9 mouse cellular contexts compared by ENCODE assay signal in the genomic region with DNA sequence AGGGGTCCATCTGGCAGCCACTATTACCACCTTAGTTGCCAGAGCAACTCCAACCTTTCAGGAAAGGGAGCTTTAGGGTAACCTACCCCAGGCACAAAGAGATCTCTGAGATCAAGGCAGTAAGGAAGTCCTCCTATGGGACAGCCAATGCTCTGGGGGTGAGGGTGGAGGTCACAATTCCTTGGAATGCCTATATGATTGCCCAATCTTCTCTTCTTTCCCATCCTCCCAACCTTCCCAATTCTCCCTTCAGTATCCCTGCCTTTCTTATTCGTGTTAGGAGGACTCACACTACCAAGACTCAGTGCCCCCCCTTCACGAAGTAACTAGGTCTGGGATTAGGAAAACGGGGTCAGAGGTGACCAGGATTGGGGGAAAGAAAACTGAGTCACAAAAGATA. TPM values are rescaled to one million over a fixed set of nuclear protein-coding genes. Genes with fewer than 3 reads are reported as not detected.
DNase-seq lines count a peak whose midpoint lies in the region; ATAC-seq and TF ChIP-seq lines count a peak whose summit lies in the region.
"Had no signal": no experiment of that assay in that cellular context is flagged by ENCODE, and none has a peak within 500 bp of the region (broad histone marks: within the 10 kb centered on the region; RNA-seq: fewer than 3 reads in every experiment).

No protein-coding gene starts in this region.

- H3K4me2 ChIP-seq in embryonic facial prominence, embryonic 12.5 days (replicated peaks): peak overlapping the region; percentile 78
- H3K4me2 ChIP-seq in intestine, embryonic 15.5 days (replicated peaks): peak overlapping the region; percentile 75
- H3K4me2 ChIP-seq in neural tube, embryonic 13.5 days: peak overlapping the region; percentile 90

- no peaks in the 10 kb centered on the region for H3K9me3 ChIP-seq in embryonic facial prominence, embryonic 12.5 days
- no peaks in the 10 kb centered on the region for H3K9me3 ChIP-seq in intestine, embryonic 15.5 days
- H3K9me3 ChIP-seq in neural tube, embryonic 13.5 days: no peaks in the 10 kb centered on the region

- 10% methylated on average over 3 of the region's 3 CpGs for WGBS in liver, adult 2 months
- WGBS in embryonic facial prominence, embryonic 12.5 days: 0% methylated on average over 3 of the region's 3 CpGs
- WGBS in intestine, embryonic 15.5 days: 6% methylated on average over 3 of the region's 3 CpGs
- 4% methylated on average over 3 of the region's 3 CpGs for WGBS in neural tube, embryonic 13.5 days

- peaks cover 38% of the 10 kb centered on the region for H3K4me1 ChIP-seq in liver, adult 2 months (ENCODE audit: control insufficient read depth, insufficient read depth, low read length)
- H3K4me1 ChIP-seq in embryonic facial prominence, embryonic 12.5 days: peaks cover 41% of the 10 kb centered on the region
- peaks cover 36% of the 10 kb centered on the region for H3K4me1 ChIP-seq in intestine, embryonic 15.5 days (replicated peaks)
- peaks cover 62% of the 10 kb centered on the region for H3K4me1 ChIP-seq in neural tube, embryonic 13.5 days (replicated peaks)

- H3K27ac ChIP-seq in liver, adult 2 months (replicated peaks; ENCODE audit: insufficient read depth, low read depth, low read length): peak overlapping the region; percentile 65
- peak overlapping the region; percentile 99 for H3K27ac ChIP-seq in embryonic facial prominence, embryonic 12.5 days
- H3K27ac ChIP-seq in intestine, embryonic 15.5 days: peak overlapping the region; percentile 96
- peak overlapping the region; percentile 99 for H3K27ac ChIP-seq in neural tube, embryonic 13.5 days (replicated peaks)

- no peak for TF ChIP-seq CTCF in liver, adult 2 months (IDR thresholded peaks at IDR 0.05; ENCODE audit: low read depth, low read length)

- H3K79me2 ChIP-seq in liver, adult 2 months (ENCODE audit: control insufficient read depth, insufficient read depth, low read length): peaks cover 38% of the 10 kb centered on the region

- H3K36me3 ChIP-seq in liver, adult 2 months (ENCODE audit: control insufficient read depth, insufficient read depth, low read length): peaks cover 2% of the 10 kb centered on the region; the same call in 1 of the 2 replicates
- no peaks in the 10 kb centered on the region for H3K36me3 ChIP-seq in embryonic facial prominence, embryonic 12.5 days
- H3K36me3 ChIP-seq in intestine, embryonic 15.5 days: no peaks in the 10 kb centered on the region
- H3K36me3 ChIP-seq in neural tube, embryonic 13.5 days: no peaks in the 10 kb centered on the region

- ATAC-seq in embryonic facial prominence, embryonic 12.5 days (ENCODE audit: insufficient number of reproducible peaks, insufficient read depth, low FRiP score, low TSS enrichment): no peak
- no peak for ATAC-seq in intestine, embryonic 15.5 days
- ATAC-seq in neural tube, embryonic 13.5 days (ENCODE audit: low read depth): no peak

- peak overlapping the region; percentile 71 for H3K4me3 ChIP-seq in liver, adult 2 months (ENCODE audit: insufficient read depth, low read depth, low read length)
- H3K4me3 ChIP-seq in embryonic facial prominence, embryonic 12.5 days: peak overlapping the region; percentile 74
- H3K4me3 ChIP-seq in intestine, embryonic 15.5 days (replicated peaks): peak overlapping the region; percentile 82
- peak overlapping the region; percentile 80 for H3K4me3 ChIP-seq in neural tube, embryonic 13.5 days

- no peak for TF ChIP-seq POLR2A in liver, adult 2 months (IDR thresholded peaks at IDR 0.05; ENCODE audit: extremely low read depth, insufficient read depth, low read length)

- no peaks in the 10 kb centered on the region for H3K27me3 ChIP-seq in liver, adult 2 months (ENCODE audit: control insufficient read depth, insufficient read depth, low read length)
- H3K27me3 ChIP-seq in embryonic facial prominence, embryonic 12.5 days: no peaks in the 10 kb centered on the region
- no peaks in the 10 kb centered on the region for H3K27me3 ChIP-seq in intestine, embryonic 15.5 days (replicated peaks)
- no peaks in the 10 kb centered on the region for H3K27me3 ChIP-seq in neural tube, embryonic 13.5 days

- peak overlapping the region; percentile 100 for H3K9ac ChIP-seq in liver, adult 2 months (ENCODE audit: low read depth, low read length)
- peak overlapping the region; percentile 98 for H3K9ac ChIP-seq in embryonic facial prominence, embryonic 12.5 days
- H3K9ac ChIP-seq in intestine, embryonic 15.5 days: peak overlapping the region; percentile 90
- H3K9ac ChIP-seq in neural tube, embryonic 13.5 days: peak overlapping the region; percentile 98

- DNase-seq in liver, adult 2 months (ENCODE audit: extremely low read depth, low read depth, low spot score): no peak
- no peak for DNase-seq in liver
- no peak for DNase-seq in frontal cortex, postnatal 10 days (ENCODE audit: low spot score in 2 of 2)
- no peak for DNase-seq in testis, postnatal 10 days (ENCODE audit: low spot score)
- DNase-seq in cerebellum, adult 8-10 months: no peak

RNA-seq across cellular contexts. Expression of a gene that starts 0.5 kb away (rescaled TPM):
- total RNA-seq in liver, adult 2 months (2014; rRNA removed): not detected in 2 replicates
- polyA plus RNA-seq in liver, adult 2 months (2012; rRNA removed): not detected in 2 replicates
- not detected in 2 replicates for polyA plus RNA-seq in embryonic facial prominence, embryonic 12.5 days (2016; fragmentation: Nextera tagmentation; extraction: Ambion mirVana)
- not detected in 2 replicates for polyA plus RNA-seq in intestine, embryonic 15.5 days (2015; fragmentation: Nextera tagmentation; extraction: Ambion mirVana)
- not detected in 2 replicates for polyA plus RNA-seq in neural tube, embryonic 13.5 days (2015; fragmentation: Nextera tagmentation; extraction: Ambion mirVana)
- polyA plus RNA-seq: urinary bladder, adult 2 months had no signal

RNA-seq across cellular contexts. Expression of a gene that starts 1.0 kb away (rescaled TPM):
- total RNA-seq in liver, adult 2 months (2014; rRNA removed): 1.4 and 1.5 TPM in 2 replicates
- polyA plus RNA-seq in liver, adult 2 months (2012; rRNA removed): 9.6 and 10.9 TPM in 2 replicates
- polyA plus RNA-seq in embryonic facial prominence, embryonic 12.5 days (2016; fragmentation: Nextera tagmentation; extraction: Ambion mirVana): 20.1 and 20.5 TPM in 2 replicates
- polyA plus RNA-seq in intestine, embryonic 15.5 days (2015; fragmentation: Nextera tagmentation; extraction: Ambion mirVana): 10.5 and 11.9 TPM in 2 replicates
- polyA plus RNA-seq in neural tube, embryonic 13.5 days (2015; fragmentation: Nextera tagmentation; extraction: Ambion mirVana): 21.0 and 23.1 TPM in 2 replicates

RNA-seq across cellular contexts. Expression of a gene that starts 14.1 kb away (rescaled TPM):
- total RNA-seq in liver, adult 2 months (2014; rRNA removed): 125 and 140 TPM in 2 replicates
- polyA plus RNA-seq in liver, adult 2 months (2012; rRNA removed): 203 and 216 TPM in 2 replicates
- polyA plus RNA-seq in embryonic facial prominence, embryonic 12.5 days (2016; fragmentation: Nextera tagmentation; extraction: Ambion mirVana): 498 and 530 TPM in 2 replicates
- polyA plus RNA-seq in intestine, embryonic 15.5 days (2015; fragmentation: Nextera tagmentation; extraction: Ambion mirVana): 337 and 341 TPM in 2 replicates
- polyA plus RNA-seq in neural tube, embryonic 13.5 days (2015; fragmentation: Nextera tagmentation; extraction: Ambion mirVana): 687 and 693 TPM in 2 replicates

RNA-seq across cellular contexts. Expression of a gene that starts 14.2 kb away (rescaled TPM):
- 0.09 and 0.67 TPM in 2 replicates for total RNA-seq in liver, adult 2 months (2014; rRNA removed)
- polyA plus RNA-seq in liver, adult 2 months (2012; rRNA removed): 0.19 and 0.34 TPM in 2 replicates
- polyA plus RNA-seq in embryonic facial prominence, embryonic 12.5 days (2016; fragmentation: Nextera tagmentation; extraction: Ambion mirVana): 9.7 and 10.2 TPM in 2 replicates
- 6.0 and 6.8 TPM in 2 replicates for polyA plus RNA-seq in intestine, embryonic 15.5 days (2015; fragmentation: Nextera tagmentation; extraction: Ambion mirVana)
- 67.2 and 69.8 TPM in 2 replicates for polyA plus RNA-seq in neural tube, embryonic 13.5 days (2015; fragmentation: Nextera tagmentation; extraction: Ambion mirVana)

RNA-seq across cellular contexts. Expression of a gene that starts 16.8 kb away (rescaled TPM):
- total RNA-seq in liver, adult 2 months (2014; rRNA removed): 16.7 and 19.7 TPM in 2 replicates
- 17.3 and 17.8 TPM in 2 replicates for polyA plus RNA-seq in liver, adult 2 months (2012; rRNA removed)
- polyA plus RNA-seq in embryonic facial prominence, embryonic 12.5 days (2016; fragmentation: Nextera tagmentation; extraction: Ambion mirVana): 6.7 TPM in 2 replicates
- 16.7 and 17.7 TPM in 2 replicates for polyA plus RNA-seq in intestine, embryonic 15.5 days (2015; fragmentation: Nextera tagmentation; extraction: Ambion mirVana)
- polyA plus RNA-seq in neural tube, embryonic 13.5 days (2015; fragmentation: Nextera tagmentation; extraction: Ambion mirVana): 6.0 and 7.9 TPM in 2 replicates
